Mouse (Mus musculus) embryonic stem cell, embryonic (primary cell): ENCODE measurements around the gene Kcnj8.

Experiments
- CTCF ChIA-PET, 4 experiments: fragments of 300-600 bp in 2 of 4; fragments of 350-600 bp in 2 of 4; sonication (Branson Sonifier 250); formaldehyde crosslinking; loops; one replicate each; lab custom pipeline; 2022; ENCODE audit warnings: inconsistent platforms in 2 of 4; lab: Charles Lee
- POLR2A ChIA-PET, 4 experiments: fragments of 300-600 bp in 2 of 4; fragments of 350-600 bp in 2 of 4; sonication (Branson Sonifier 250); formaldehyde crosslinking; loops; one replicate each; lab custom pipeline; 2022; ENCODE audit warnings: antibody characterized with exemption in 4 of 4, inconsistent platforms in 1 of 4; lab: Charles Lee

Gene Kcnj8

GRCm38 (mm10) chr6:142558772-142559679 lies 12.4 kb downstream of the Kcnj8 start:
- CTCF ChIA-PET = interaction anchor here in 1 of 4 experiments (1.2 kb wide), 1 partner anchor 142 kb away, joined by 3 read pairs; no protein-coding TSS in a partner anchor
- POLR2A ChIA-PET = no interaction called here

DNA sequence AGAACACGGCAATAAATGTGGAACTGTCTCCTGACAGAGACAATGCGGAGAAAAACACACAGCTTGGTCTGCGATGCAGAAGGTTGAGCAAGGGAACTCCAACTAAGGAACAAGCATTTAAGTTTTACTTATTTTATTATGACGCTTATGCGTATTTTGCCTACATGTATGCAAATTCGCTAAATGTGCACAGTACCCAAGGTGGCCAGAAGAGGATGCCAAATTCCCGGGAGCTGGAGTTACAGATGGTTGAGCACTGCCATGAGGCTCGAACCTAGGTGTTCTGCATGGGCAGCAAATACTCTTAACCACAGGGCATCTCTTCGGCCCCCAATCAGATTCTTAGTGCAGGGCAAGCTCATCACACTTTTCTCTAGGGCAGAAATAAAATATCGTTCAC lies 13.3 kb downstream of the Kcnj8 start:
- ChIA-PET CTCF (no interaction called here), POLR2A (no interaction called here)

- ChIA-PET POLR2A (no interaction called here), CTCF (no interaction called here)
These were observed 15.4 kb downstream of the Kcnj8 start for GRCm38 (mm10) chr6:142555988-142556387.

- ChIA-PET POLR2A (no interaction called here), CTCF (no interaction called here)
These were observed 19.9 kb downstream of the Kcnj8 start for GRCm38 (mm10) chr6:142551482-142551881.

DNA sequence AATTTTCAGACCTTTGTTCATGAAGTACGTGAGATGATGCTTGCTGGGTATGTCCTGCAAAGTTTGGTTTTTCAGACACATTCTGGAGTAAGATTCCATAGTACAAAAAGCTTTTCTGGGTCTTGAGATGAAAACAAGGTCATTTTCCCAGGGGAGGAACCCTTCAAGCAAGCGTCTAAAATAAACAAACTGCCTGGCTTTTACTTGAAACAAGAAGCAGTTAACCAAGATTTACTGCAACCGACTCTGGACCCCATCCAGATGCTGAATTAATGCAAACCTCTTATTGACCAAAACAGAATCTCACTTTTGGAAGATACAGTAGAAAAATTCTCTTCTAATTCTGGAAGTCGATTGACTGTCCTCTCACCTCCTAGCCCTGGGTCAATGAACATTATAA lies 20.5 kb downstream of the Kcnj8 start:
- ChIA-PET CTCF (no interaction called here), POLR2A (no interaction called here)

- CTCF ChIA-PET = no interaction called here
- POLR2A ChIA-PET = no interaction called here
These were observed 23.0 kb downstream of the Kcnj8 start for GRCm38 (mm10) chr6:142548377-142548776.

DNA sequence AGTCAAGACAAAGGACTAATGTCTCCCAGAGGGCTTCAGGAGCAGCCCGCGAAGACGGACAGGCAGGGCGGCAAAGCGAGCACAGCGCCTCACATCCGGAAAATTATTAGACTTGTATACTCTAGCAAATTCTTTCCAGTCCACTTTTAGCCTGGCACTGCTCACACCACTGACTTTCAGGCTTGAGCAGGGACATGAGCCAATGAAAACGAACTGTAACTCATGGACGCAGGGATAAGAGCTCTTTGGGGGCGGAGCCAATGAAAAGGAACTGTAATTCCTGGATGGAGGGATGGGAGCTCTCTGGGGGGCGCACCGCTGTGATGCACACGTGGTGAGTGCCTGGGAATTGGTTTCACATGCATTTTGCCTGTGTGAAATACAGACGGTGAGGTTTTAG lies 26.3 kb downstream of the Kcnj8 start:
- POLR2A ChIA-PET = no interaction called here

DNA sequence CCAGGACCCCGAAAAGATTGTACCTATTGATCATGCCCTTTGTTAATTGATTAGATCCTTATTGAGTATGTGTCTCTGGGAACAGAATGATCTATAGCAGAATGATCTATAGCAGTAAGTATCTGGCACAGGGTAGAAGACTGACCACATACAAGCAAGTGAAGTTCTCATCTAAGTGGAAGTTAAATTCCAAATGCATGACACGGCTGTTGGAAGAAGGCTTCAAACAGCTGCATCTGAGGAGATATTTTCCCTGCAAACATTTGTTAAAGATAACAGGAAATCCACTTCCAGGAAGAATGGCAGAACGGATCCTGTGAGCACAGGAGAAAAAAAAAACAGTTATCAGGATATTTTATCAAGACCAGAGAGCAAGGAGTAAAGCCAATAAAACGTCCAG lies 27.8 kb downstream of the Kcnj8 start:
- ChIA-PET POLR2A (no interaction called here), CTCF (interaction anchor here in 1 of 4 experiments (0.7 kb wide), 1 partner anchor 12 kb away, joined by 6 read pairs; no protein-coding TSS in a partner anchor)

More for the DNA sequence above, 26.3 kb downstream of the Kcnj8 start:
- CTCF ChIA-PET = no interaction called here

DNA sequence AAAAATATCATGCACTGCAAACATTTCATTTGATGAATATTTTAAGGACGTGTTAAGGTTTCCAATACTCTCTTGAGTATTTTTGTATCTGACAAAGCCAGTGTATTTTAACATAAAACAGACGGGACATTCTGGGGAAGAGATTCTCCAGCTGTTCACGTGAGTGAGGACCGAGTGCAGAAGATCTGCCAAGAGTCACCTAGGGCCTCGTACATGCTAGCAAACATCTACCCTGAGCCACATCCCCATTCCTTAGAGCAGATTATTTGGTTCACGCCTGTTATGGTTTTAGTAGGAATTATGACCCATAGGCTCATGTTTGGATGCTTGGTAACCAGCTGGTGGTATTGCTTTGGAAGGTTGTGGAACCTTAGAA lies 28.6 kb downstream of the Kcnj8 start:
- ChIA-PET POLR2A (no interaction called here), CTCF (no interaction called here)

- POLR2A ChIA-PET = no interaction called here
- CTCF ChIA-PET = interaction anchor here in 1 of 4 experiments (0.6 kb wide), 1 partner anchor 190 kb away, joined by 4 read pairs; no protein-coding TSS in a partner anchor
These were observed 29.2 kb downstream of the Kcnj8 start for GRCm38 (mm10) chr6:142542082-142542799.

DNA sequence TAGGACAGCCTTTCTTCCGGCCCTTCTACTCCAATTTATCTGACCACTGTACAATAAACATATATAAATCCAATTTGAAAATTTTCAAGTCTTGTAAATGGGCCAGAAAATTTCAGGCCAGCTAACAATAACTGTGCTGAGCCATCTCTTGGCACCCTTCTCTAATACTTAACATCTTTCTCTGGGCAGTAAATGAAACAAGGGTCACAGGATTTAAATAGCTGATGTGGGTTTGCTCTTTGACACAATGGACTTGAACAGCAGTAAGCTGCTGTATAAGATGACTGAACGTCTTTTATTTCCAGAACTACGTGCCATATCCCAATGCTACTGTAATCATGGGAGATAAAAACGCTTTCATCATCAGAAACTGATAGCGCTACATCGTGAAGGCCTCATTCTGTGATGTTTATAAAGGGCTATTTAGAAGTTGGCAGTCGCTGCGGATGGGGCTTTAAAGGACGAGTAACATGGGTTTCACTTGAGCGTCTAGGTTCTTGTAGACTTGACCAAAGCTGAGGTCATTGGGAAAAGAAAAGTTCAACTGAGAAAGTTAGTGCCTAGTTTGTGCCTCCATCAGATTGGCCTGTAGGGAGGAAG lies 30.8 kb downstream of the Kcnj8 start:
- CTCF ChIA-PET = no interaction called here
- POLR2A ChIA-PET = no interaction called here

- POLR2A ChIA-PET = no interaction called here
- CTCF ChIA-PET = interaction anchor here in 1 of 4 experiments (1.1 kb wide), 1 partner anchor 195 kb away, joined by 3 read pairs; no protein-coding TSS in a partner anchor
These were observed 31.3 kb downstream of the Kcnj8 start for GRCm38 (mm10) chr6:142540131-142540530.

DNA sequence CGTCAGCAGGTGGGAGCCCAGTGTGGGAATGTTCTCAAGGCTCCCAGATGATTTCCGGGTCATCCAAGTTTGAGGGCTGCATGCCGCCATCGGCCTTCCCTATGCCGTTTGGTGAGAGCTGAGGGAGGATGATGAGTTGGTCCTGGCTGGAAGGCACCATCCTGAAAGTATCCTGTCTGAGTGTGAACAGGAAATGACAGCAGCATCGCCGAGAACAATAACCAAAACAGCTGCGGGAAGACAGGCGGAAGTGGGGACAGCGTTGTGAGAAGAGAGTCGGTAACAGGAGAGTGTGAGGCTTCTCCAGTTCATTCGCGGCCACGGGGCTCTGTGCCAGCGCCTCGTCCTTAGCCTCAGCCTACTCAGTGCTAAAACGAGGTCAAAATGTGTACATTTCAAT lies 32.9 kb downstream of the Kcnj8 start:
- ChIA-PET CTCF (no interaction called here), POLR2A (no interaction called here)

DNA sequence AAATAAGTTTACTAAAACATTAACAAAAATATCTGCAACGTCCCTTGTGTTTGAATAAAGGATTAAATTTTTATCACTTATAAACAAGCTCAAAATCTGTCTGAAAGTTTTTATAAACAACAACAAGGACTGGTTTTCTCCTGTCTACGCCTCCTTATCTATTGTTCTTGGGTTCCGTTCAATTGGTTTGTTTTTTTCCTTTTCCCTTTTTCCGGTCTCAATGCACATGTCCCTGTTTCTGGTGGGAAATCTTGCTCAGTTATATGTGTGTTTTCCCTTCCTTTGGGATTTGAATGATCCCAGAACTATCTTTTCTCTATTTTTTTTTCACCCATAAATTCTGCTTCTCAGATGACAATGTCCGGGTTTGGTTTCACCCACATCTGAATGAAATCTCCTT lies 38.0 kb downstream of the Kcnj8 start:
- POLR2A ChIA-PET = interaction anchor here in 1 of 4 experiments (0.8 kb wide), 1 partner anchor 26 kb away, joined by 3 read pairs; the partner anchor contains the start of gene Ldhb

GRCm38 (mm10) chr6:142532686-142533085 lies 38.7 kb downstream of the Kcnj8 start:
- POLR2A ChIA-PET = no interaction called here
- CTCF ChIA-PET = interaction anchor here in 1 of 4 experiments (0.6 kb wide), 1 partner anchor 84 kb away, joined by 3 read pairs; no protein-coding TSS in a partner anchor

More for the DNA sequence above, 38.0 kb downstream of the Kcnj8 start:
- CTCF ChIA-PET = interaction anchor here in 1 of 4 experiments (1.5 kb wide), 1 partner anchor 19 kb away, joined by 4 read pairs; no protein-coding TSS in a partner anchor

- ChIA-PET POLR2A (interaction anchor here in 1 of 4 experiments (1.0 kb wide), 1 partner anchor 188 kb away, joined by 3 read pairs; no protein-coding TSS in a partner anchor), CTCF (interaction anchor here in 2 of 4 experiments (0.6 to 1.0 kb wide), 2 partner anchors 84 to 301 kb away, joined by 3 read pairs; no protein-coding TSS in a partner anchor)
These were observed 39.3 kb downstream of the Kcnj8 start for GRCm38 (mm10) chr6:142532141-142532540.

GRCm38 (mm10) chr6:142530378-142530777 lies 41.0 kb downstream of the Kcnj8 start:
- ChIA-PET POLR2A (no interaction called here), CTCF (interaction anchor here in 2 of 4 experiments (0.6 to 1.7 kb wide), 2 partner anchors 189 to 205 kb away, joined by 3 to 4 read pairs; no protein-coding TSS in a partner anchor)

GRCm38 (mm10) chr6:142529680-142530079 lies 41.7 kb downstream of the Kcnj8 start:
- CTCF ChIA-PET = interaction anchor here in 2 of 4 experiments (0.6 to 1.7 kb wide), 2 partner anchors 190 to 206 kb away, joined by 3 to 4 read pairs; no protein-coding TSS in a partner anchor
- POLR2A ChIA-PET = no interaction called here
